Mouse (Mus musculus) macrophage (primary cell): ENCODE measurements around the gene Olfr1278. TPM values are rescaled to one million over a fixed set of nuclear protein-coding genes. Genes with fewer than 3 reads are reported as not detected.
"Not testable (repeated sequence)": the region's sequence is repeated elsewhere in the genome, so short reads cannot be mapped to it uniquely, and the experiment has no call there.

ENCODE experiments used
- H3K27ac ChIP-seq: fragments of 350-480 bp; formaldehyde crosslinking; 2 replicates; pipeline ENCODE4 v1.9.0; 2021
- H3K36me3 ChIP-seq: fragments of 350-480 bp; formaldehyde crosslinking; 2 replicates; pipeline ENCODE4 v1.9.0; 2021; ENCODE audit errors: inconsistent target
- H3K4me3 ChIP-seq: fragments of 350-480 bp; formaldehyde crosslinking; 2 replicates; pipeline ENCODE4 v1.9.0; 2021; ENCODE audit errors: inconsistent target
- H3K79me2 ChIP-seq: fragments of 350-480 bp; formaldehyde crosslinking; 2 replicates; pipeline ENCODE4 v1.9.0; 2021; ENCODE audit errors: inconsistent target
- WGBS: methylation state at CpG from one replicate; pipeline ENCODE4 v1.1.7; 2026; ENCODE audit warnings: inconsistent platforms; ENCODE audit not compliant: missing documents; 5-methylcytosine and 5-hydroxymethylcytosine counted together
- polyA plus RNA-seq: library from polyadenylated mRNA; stranded (reverse); fragments of 250-400 nt; gene quantifications from 3 replicates; pipeline ENCODE4 v1.2.4, GENCODE M21; 2018; ENCODE audit warnings: inconsistent platforms
- total RNA-seq, 78 experiments: library from RNA; depleted of rRNA; stranded (reverse); fragments of 250-400 nt; gene quantifications; 1 replicate in 9 of 78; 2 replicates in 24 of 78; 3 replicates in 43 of 78; 4 replicates in 2 of 78; pipeline ENCODE4 v1.2.4; 2018; ENCODE audit warnings: inconsistent platforms in 56 of 78

Gene Olfr1278
- not detected for total RNA-seq (2018; cell fraction: chromatin; rRNA removed)
- not detected for total RNA-seq (2018; cell fraction: cytosol; rRNA removed)
- total RNA-seq (2018; cell fraction: nucleus; rRNA removed) = not detected
- not detected in 3 replicates for polyA plus RNA-seq

DNA sequence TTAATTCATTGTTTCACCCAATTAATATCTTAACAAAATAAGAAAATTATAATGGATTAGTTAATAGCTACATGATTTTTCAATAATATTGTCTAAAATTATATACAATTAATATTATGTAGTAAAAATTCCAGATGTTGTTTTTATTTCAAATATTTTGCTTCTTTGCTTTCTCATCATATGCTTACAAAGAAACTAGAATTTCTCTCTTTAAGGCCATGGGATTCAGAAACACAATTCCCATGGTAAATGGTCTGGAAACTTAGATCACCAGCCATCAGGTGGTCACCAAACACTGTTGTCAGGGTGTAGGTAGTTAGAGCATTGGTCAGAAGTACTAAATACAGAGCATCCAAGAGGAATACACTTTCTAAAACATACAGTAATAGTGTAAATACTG lies at the start of gene Olfr1278:
Gene Olfr1278, plus strand, starts transcription at position 301 of the 400 bp plus-strand sequence.
- H3K4me3 ChIP-seq = no peak within 1 kb of the TSS

DNA sequence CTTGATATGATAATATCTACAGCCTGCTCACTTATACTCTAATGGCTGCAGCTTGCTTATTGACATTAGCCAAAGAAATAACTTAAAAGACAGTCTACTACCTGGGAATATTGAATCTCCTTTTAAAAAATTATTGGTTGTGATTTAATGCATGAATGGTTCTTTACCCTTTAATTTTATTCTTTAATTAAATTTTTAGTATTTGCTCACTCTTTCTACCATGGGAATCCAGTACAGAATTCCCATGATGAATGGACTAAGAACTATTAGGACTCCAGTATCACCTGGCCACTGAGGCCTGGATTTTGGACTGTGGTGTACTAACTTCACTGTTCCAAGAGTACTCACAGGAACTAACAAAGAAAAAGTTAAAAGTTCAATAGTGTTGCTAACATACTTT lies 35.7 kb upstream of the Olfr1278 start, which contains the start of gene Olfr1276:
Gene Olfr1276, plus strand, starts transcription at position 301 of the 400 bp plus-strand sequence.
- H3K36me3 ChIP-seq = no peaks in the 10 kb centered on the region
- no peak within 1 kb of the TSS for H3K27ac ChIP-seq
- H3K4me3 ChIP-seq = no peak within 1 kb of the TSS
- H3K79me2 ChIP-seq = no peaks in the 10 kb centered on the region

More for the DNA sequence above, at the start of gene Olfr1278:
- H3K36me3 ChIP-seq = no peaks in the 10 kb centered on the region
- H3K27ac ChIP-seq = no peak within 1 kb of the TSS
- H3K79me2 ChIP-seq = no peaks in the 10 kb centered on the region

DNA sequence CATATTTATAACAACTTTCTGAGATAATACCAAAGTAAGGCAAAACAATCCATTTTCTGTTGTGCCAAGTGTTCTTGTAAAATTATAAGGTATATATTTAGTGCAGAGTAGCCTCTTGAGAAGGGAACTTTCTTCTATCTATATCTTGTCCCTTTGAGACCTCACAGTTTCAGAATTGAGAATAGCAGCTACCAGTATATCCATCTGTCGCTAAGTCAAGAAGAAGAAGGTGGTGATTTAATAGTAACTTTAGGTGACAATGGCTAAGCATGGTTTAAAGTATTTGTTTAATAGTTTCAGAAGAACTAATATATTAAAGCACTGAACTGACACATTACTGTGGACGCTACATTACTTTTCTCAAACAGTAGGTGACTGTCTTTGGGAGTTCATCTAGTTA lies 15.9 kb upstream of the Olfr1278 start, which contains the start of gene Olfr1277:
Gene Olfr1277, minus strand, starts transcription at position 101 of the 400 bp plus-strand sequence.
- H3K27ac ChIP-seq = no peak within 1 kb of the TSS
- no peak within 1 kb of the TSS for H3K4me3 ChIP-seq

DNA sequence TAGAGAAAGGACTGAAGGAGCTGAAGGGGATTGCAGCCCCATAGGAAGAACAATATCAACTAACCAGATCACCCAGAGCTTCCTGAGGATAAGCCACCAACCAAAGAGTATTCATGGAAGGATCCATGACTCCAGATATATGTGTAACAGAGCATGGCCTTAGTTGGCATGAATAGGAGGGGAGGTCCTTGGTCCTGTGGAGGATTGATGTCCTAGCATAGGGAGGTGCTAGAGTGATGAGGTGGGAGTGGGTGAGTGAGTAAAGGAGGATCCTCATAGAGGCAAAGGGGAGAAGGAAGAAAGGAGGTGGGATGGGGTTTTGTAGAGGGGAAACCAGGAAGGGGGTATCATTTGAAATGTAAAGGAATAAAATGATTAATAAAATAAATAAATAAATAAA lies 8.6 kb downstream of the Olfr1278 start:
- no peaks in the 10 kb centered on the region for H3K79me2 ChIP-seq
- no peak overlapping the region for H3K27ac ChIP-seq
- H3K36me3 ChIP-seq = no peaks in the 10 kb centered on the region
- no peak overlapping the region for H3K4me3 ChIP-seq

More for the DNA sequence above, 15.9 kb upstream of the Olfr1278 start, which contains the start of gene Olfr1277:
- 71% methylated on average over 2 of the region's 2 CpGs for WGBS
- Histone ChIP-seq H3K79me2 (no peaks in the 10 kb centered on the region), H3K36me3 (no peaks in the 10 kb centered on the region)

DNA sequence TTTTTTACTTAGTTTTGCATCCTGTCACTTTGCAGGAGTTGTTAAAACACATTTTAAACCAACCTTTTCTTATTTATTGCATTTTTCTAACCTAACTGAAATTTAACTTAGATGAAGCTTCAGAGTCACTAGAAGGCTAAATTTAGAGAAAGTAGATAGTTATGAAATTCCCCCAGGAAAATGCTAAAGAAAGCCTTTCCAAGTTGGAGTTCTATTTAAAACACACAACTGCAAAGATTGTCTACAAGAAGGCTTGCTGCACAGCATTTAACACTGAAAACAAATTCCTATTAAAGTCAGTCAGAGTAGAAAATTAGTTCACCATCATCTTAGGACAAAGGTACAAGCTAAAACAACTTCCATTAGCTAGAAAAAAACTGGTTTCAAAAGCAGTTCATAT lies 10.4 kb downstream of the Olfr1278 start, which contains the start of gene Olfr1279:
Gene Olfr1279, plus strand, starts transcription at position 262 of the 400 bp plus-strand sequence.
- Histone ChIP-seq H3K36me3 (no peaks in the 10 kb centered on the region), H3K27ac (no peak within 1 kb of the TSS), H3K79me2 (no peaks in the 10 kb centered on the region), H3K4me3 (no peak within 1 kb of the TSS)

DNA sequence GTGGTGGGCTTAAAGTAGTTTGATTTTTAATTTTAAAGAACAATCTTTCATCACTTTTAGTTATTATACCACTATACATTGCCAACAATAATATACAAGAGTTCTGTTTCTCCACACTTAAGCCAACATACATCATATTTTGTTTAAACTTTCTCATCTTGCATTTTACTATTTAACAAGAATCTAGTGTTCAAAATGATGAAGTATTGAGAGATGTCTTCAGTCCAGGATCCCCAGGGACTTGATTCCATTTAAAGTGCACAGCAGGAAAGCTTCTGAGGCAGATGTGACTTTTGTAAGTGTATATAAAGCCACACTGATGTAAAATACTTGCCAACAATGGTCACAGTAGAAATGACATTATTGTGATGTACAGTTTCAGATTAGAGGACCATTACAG lies 23.8 kb downstream of the Olfr1278 start, which contains the start of gene Olfr1280:
Gene Olfr1280, plus strand, starts transcription at position 301 of the 400 bp plus-strand sequence.
- Histone ChIP-seq H3K27ac (no peak within 1 kb of the TSS), H3K79me2 (no peaks in the 10 kb centered on the region), H3K36me3 (no peaks in the 10 kb centered on the region), H3K4me3 (no peak within 1 kb of the TSS)

DNA sequence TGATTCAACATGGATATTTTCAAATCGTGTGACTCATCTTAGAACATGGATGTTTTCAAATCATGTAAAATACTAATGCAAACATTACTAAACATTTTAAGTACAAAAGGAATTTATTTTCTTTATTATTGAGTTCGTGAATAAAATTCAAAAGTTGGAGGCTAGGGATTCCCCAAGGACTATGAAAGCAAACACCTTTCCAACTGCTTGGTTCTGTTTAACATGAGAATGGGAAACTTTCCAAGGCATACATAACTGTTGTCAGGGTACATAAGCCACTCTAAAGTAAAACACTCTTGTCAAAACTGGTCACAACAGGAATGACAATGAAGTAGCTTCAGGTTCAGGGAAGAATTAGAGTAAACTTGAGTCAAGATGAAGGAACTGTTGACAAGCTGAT lies 36.3 kb downstream of the Olfr1278 start, which contains the start of gene Olfr1281:
Gene Olfr1281, plus strand, starts transcription at position 301 of the 400 bp plus-strand sequence.
- H3K4me3 ChIP-seq = no peak within 1 kb of the TSS
- no peaks in the 10 kb centered on the region for H3K36me3 ChIP-seq
- no peak within 1 kb of the TSS for H3K27ac ChIP-seq
- 78% methylated on average over 2 of the region's 2 CpGs for WGBS
- no peaks in the 10 kb centered on the region for H3K79me2 ChIP-seq

DNA sequence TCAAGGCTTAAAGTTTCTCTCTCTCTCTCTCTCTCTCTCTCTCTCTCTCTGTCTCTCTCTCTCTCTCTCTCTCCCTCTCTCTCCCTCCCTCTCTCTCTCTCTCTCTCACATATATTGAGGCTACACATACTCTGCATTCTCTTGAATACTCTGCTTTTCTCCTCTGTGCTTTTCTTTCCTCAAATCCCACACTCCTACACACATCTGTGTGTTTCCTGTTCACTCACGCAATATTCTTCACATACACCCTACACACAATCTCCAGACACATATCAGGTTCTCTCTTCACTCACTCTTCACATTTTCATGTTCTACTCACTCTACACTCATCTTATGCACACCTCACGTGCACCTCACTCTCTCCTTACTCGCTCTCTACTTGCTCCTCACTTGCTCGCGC lies 43.8 kb downstream of the Olfr1278 start:
- not testable (repeated sequence) for H3K4me3 ChIP-seq, H3K79me2 ChIP-seq, H3K27ac ChIP-seq, H3K36me3 ChIP-seq
- WGBS = 82% methylated on average over 5 of the region's 5 CpGs

DNA sequence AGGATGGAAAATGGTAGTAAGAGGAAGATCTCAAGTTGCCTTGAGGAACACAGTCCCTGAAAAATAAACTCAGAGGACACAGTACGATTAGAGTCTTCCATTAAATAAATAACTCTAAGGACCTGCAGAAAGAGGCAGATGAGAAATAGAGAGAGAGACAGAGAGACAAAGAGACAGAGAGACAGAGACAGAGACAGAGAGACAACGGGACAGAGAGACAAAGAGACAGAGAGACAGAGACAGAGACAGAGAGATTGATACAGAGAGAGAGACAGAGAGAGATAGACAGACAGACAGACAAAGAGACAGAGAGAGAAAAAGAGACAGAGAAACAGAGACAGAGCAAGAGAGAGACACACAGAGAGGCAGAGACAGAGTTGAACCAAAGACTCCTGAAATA lies 46.0 kb downstream of the Olfr1278 start, which contains the start of gene Olfr1282:
Gene Olfr1282, minus strand, starts transcription at position 101 of the 400 bp plus-strand sequence.
- Histone ChIP-seq H3K36me3 (no peaks in the 10 kb centered on the region), H3K27ac (no peak within 1 kb of the TSS), H3K4me3 (no peak within 1 kb of the TSS), H3K79me2 (no peaks in the 10 kb centered on the region)
- WGBS = 70% methylated on average over 2 of the region's 2 CpGs

Other genes with a start within 250 kb of the Olfr1278 start
- gene Gm13941, start 184.2 kb upstream of the Olfr1278 start, polyA plus RNA-seq = not detected in 3 replicates
- not detected in 3 replicates for gene Gm15130, start 137.2 kb upstream of the Olfr1278 start, polyA plus RNA-seq
- gene 4930430A15Rik, start 60.5 kb upstream of the Olfr1278 start, polyA plus RNA-seq = not detected in 3 replicates
- not detected in 3 replicates for gene Olfr1275, start 54.9 kb upstream of the Olfr1278 start, polyA plus RNA-seq
- not detected in 3 replicates for gene Olfr1276, start 35.6 kb upstream of the Olfr1278 start, polyA plus RNA-seq
- not detected in 3 replicates for gene Olfr1277, start 16.0 kb upstream of the Olfr1278 start, polyA plus RNA-seq
- gene Olfr1279, start 10.5 kb downstream of the Olfr1278 start, polyA plus RNA-seq = not detected in 3 replicates
- not detected in 3 replicates for gene Olfr1280, start 23.9 kb downstream of the Olfr1278 start, polyA plus RNA-seq
- not detected in 3 replicates for gene Olfr1281, start 36.4 kb downstream of the Olfr1278 start, polyA plus RNA-seq
- not detected in 3 replicates for gene Olfr1282, start 45.9 kb downstream of the Olfr1278 start, polyA plus RNA-seq
- gene Olfr1283, start 76.7 kb downstream of the Olfr1278 start, polyA plus RNA-seq = not detected in 3 replicates
- gene Olfr1284, start 85.4 kb downstream of the Olfr1278 start, polyA plus RNA-seq = not detected in 3 replicates
- gene Olfr1286, start 133.0 kb downstream of the Olfr1278 start, polyA plus RNA-seq = not detected in 3 replicates
- gene Olfr1287, start 159.0 kb downstream of the Olfr1278 start, polyA plus RNA-seq = not detected in 3 replicates
- not detected in 3 replicates for gene Olfr1288, start 184.0 kb downstream of the Olfr1278 start, polyA plus RNA-seq
- gene Olfr1289, start 190.7 kb downstream of the Olfr1278 start, polyA plus RNA-seq = not detected in 3 replicates
- gene Olfr1290, start 203.7 kb downstream of the Olfr1278 start, polyA plus RNA-seq = not detected in 3 replicates
- gene Olfr1291-ps1, start 207.0 kb downstream of the Olfr1278 start, polyA plus RNA-seq = not detected in 3 replicates
- not detected in 3 replicates for gene Olfr1293-ps, start 235.1 kb downstream of the Olfr1278 start, polyA plus RNA-seq